Mouse (Mus musculus) macrophage (primary cell): Measurements from ENCODE around the gene Pdpn. TPM values are rescaled to one million over a fixed set of nuclear protein-coding genes. Genes with fewer than 3 reads are reported as not detected.
"Not testable (repeated sequence)": the region's sequence is repeated elsewhere in the genome, so short reads cannot be mapped to it uniquely, and the experiment has no call there.

ENCODE experiments used
- H3K27ac ChIP-seq: fragments of 350-480 bp; formaldehyde crosslinking; 2 replicates; pipeline ENCODE4 v1.9.0; 2021
- H3K36me3 ChIP-seq: fragments of 350-480 bp; formaldehyde crosslinking; 2 replicates; pipeline ENCODE4 v1.9.0; 2021; ENCODE audit errors: inconsistent target
- H3K4me3 ChIP-seq: fragments of 350-480 bp; formaldehyde crosslinking; 2 replicates; pipeline ENCODE4 v1.9.0; 2021; ENCODE audit errors: inconsistent target
- H3K79me2 ChIP-seq: fragments of 350-480 bp; formaldehyde crosslinking; 2 replicates; pipeline ENCODE4 v1.9.0; 2021; ENCODE audit errors: inconsistent target
- WGBS: methylation state at CpG from one replicate; pipeline ENCODE4 v1.1.7; 2026; ENCODE audit warnings: inconsistent platforms; ENCODE audit not compliant: missing documents; 5-methylcytosine and 5-hydroxymethylcytosine counted together
- polyA plus RNA-seq: library from polyadenylated mRNA; stranded (reverse); fragments of 250-400 nt; gene quantifications from 3 replicates; pipeline ENCODE4 v1.2.4, GENCODE M21; 2018; ENCODE audit warnings: inconsistent platforms
- total RNA-seq, 78 experiments: library from RNA; depleted of rRNA; stranded (reverse); fragments of 250-400 nt; gene quantifications; 1 replicate in 9 of 78; 2 replicates in 24 of 78; 3 replicates in 43 of 78; 4 replicates in 2 of 78; pipeline ENCODE4 v1.2.4; 2018; ENCODE audit warnings: inconsistent platforms in 56 of 78

Pdpn gene
- 10 to 100 TPM in 8 of 26 experiments, 1 to 10 TPM in 11, under 1 TPM in 5, not detected in 2; 0.32 to 49.3 (median 2.2) TPM for total RNA-seq (2018; cell fraction: chromatin; rRNA removed)
- total RNA-seq (2018; cell fraction: cytosol; rRNA removed): 10 to 100 TPM in 6 of 26 experiments, 1 to 10 TPM in 20; 3.5 to 42.5 (median 5.8) TPM
- 10 to 100 TPM in 7 of 26 experiments, 1 to 10 TPM in 18, under 1 TPM in 1; 0.80 to 34.5 (median 5.8) TPM for total RNA-seq (2018; cell fraction: nucleus; rRNA removed)
- polyA plus RNA-seq: 2.9 to 21.0 TPM (median 6.5 TPM) in 3 replicates

DNA sequence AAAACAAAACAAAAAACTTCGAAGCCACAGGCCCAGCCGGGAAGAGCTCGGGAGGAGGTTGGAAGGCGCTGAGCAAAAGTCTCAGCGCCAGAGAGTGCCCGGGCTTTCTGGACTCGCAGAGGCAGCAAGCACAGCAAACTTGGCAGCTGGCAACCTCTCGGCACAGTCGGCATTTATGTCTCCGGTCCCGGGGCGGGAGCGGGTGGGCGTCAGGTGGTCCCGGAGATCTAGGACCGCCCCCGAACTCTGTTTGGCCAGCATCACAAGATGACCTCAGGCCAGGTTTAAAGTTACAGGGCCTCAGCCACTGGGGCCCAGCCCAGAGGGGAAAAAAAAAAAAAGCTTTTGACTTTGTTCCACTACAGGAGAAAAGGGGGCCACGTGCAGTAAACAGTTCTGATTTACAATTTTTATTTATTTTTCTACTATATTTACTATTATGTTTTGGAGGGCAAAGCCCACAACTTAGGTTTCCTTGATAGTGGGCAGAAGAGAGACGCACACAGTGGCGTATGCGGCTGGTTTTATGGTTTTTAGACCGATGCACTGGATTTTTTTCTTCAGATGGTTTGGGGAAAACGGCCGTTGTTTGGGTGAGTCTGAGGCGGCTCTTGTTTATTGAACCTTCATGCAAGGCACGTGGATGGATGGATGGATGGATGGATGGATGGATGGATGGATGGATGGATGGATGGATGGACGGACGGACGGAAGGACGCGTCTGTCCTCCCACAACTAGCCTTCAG, at the start of gene Pdpn:
TSS of gene Pdpn (minus strand) at position 240 of the 746 bp plus-strand sequence.
- Histone ChIP-seq H3K4me3 (no peak within 1 kb of the TSS), H3K27ac (no peak within 1 kb of the TSS), H3K36me3 (no peaks in the 10 kb centered on the region), H3K79me2 (no peaks in the 10 kb centered on the region)
- WGBS: 30% methylated on average over 23 of the region's 31 CpGs

- Histone ChIP-seq H3K79me2 (no peaks in the 10 kb centered on the region), H3K4me3 (no peak overlapping the region), H3K27ac (no peak overlapping the region), H3K36me3 (no peaks in the 10 kb centered on the region)
- WGBS: 34% methylated on average over 5 of the region's 5 CpGs
Observed at GRCm38 (mm10) chr4:143348678-143349077, 49.3 kb upstream of the Pdpn start.

DNA sequence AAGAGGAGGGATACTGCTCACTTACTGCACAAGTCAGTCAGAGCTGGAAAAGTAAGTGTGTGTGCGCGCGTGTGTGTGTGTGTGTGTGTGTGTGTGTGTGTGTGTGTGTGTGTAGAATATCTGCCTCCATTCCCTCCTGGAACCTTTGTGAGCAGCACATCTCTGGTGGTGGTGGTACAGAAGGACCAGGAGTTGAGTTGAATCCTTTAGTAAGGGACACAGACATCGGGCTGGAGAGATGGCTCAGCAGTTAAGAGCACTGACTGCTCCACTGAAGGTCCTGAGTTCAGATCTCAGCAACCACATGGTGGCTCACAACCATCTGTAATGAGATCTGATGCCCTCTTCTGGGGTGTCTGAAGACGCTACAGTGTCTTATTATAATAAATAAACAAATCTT, 46.1 kb upstream of the Pdpn start:
- 91% methylated on average over 5 of the region's 5 CpGs for WGBS
- H3K27ac ChIP-seq, H3K4me3 ChIP-seq, H3K36me3 ChIP-seq, H3K79me2 ChIP-seq: not testable (repeated sequence)

DNA sequence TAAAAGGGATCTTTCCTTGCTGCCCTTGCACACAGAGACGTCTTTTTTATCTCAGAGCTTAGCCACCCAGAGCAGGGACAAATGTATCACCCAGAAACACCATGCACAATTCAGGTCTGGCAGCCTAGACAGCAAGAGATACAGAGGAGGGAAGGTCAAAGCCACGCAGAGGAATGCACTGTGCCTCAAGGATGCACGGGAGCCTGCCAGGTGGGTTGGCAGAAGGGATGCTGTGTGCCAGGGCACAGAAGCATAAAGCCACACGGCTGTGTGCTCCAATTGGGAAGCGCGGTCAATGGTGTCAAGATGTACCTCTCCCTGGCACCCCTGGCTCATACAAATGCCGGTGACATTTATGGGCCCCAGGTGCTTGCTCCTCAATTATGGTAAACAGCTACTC, 42.1 kb upstream of the Pdpn start:
- H3K36me3 ChIP-seq: no peaks in the 10 kb centered on the region
- H3K27ac ChIP-seq: no peak overlapping the region
- H3K79me2 ChIP-seq: no peaks in the 10 kb centered on the region
- WGBS: 88% methylated on average over 7 of the region's 7 CpGs
- no peak overlapping the region for H3K4me3 ChIP-seq

- WGBS: 88% methylated on average over 13 of the region's 13 CpGs
- Histone ChIP-seq H3K36me3 (no peaks in the 10 kb centered on the region), H3K27ac (no peak overlapping the region), H3K79me2 (no peaks in the 10 kb centered on the region), H3K4me3 (no peak overlapping the region)
Observed at GRCm38 (mm10) chr4:143339808-143340207, 40.4 kb upstream of the Pdpn start.

- H3K4me3 ChIP-seq: no peak overlapping the region
- H3K36me3 ChIP-seq: no peaks in the 10 kb centered on the region
- H3K27ac ChIP-seq: no peak overlapping the region
- H3K79me2 ChIP-seq: no peaks in the 10 kb centered on the region
- WGBS: 67% methylated on average over 2 of the region's 2 CpGs
Observed at GRCm38 (mm10) chr4:143336096-143336495, 36.7 kb upstream of the Pdpn start.

DNA sequence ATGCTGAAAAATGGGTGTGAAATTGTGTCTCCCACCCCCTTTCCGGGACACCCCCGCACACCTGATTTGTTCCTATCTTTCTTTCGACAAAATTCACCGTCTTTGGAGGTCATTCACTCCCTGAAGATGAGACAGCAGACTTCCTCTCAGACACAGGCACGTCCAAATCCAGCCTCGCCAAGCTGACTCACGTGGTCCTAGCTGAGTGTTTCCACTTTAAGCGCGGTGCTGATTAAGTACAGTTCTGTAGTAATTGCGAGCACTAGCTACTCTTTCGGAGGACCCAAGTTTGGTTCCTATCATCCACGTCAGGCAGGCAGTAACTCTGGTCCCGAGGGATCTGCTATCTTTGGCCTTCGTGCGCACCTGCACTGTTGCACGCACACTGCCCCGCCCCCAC, 35.6 kb upstream of the Pdpn start:
- Histone ChIP-seq H3K4me3 (no peak overlapping the region), H3K79me2 (no peaks in the 10 kb centered on the region), H3K27ac (no peak overlapping the region), H3K36me3 (no peaks in the 10 kb centered on the region)
- 89% methylated on average over 17 of the region's 17 CpGs for WGBS

DNA sequence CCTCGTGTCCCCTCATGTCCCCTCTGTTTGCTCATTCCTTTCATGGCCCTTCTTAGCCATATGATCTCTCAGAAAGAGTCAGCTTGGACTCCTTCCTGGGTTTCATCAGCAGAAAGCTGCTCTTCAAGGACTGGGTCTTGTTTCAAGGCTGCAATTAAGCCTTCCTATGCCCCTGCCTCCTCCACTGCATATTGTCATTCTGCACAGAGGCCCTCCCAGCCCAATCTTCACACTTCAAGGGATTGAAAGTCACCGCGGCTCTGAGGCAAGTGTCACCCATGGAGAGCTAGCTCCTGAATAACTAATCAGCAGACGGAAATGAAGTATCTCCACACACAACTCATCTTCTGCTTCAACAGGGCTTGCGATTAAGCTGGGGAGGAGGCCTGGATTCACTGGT, 34.8 kb upstream of the Pdpn start:
- no peaks in the 10 kb centered on the region for H3K79me2 ChIP-seq
- 72% methylated on average over 5 of the region's 5 CpGs for WGBS
- no peak overlapping the region for H3K4me3 ChIP-seq
- no peak overlapping the region for H3K27ac ChIP-seq
- H3K36me3 ChIP-seq: no peaks in the 10 kb centered on the region

GRCm38 (mm10) chr4:143331787-143332186, 32.4 kb upstream of the Pdpn start:
- no peaks in the 10 kb centered on the region for H3K36me3 ChIP-seq
- no peaks in the 10 kb centered on the region for H3K79me2 ChIP-seq
- H3K27ac ChIP-seq: no peak overlapping the region
- 18% methylated on average over 1 of the region's 1 CpGs for WGBS
- H3K4me3 ChIP-seq: no peak overlapping the region

- WGBS: 53% methylated on average over 9 of the region's 9 CpGs
- H3K4me3 ChIP-seq: no peak overlapping the region
- no peaks in the 10 kb centered on the region for H3K79me2 ChIP-seq
- H3K27ac ChIP-seq: no peak overlapping the region
- no peaks in the 10 kb centered on the region for H3K36me3 ChIP-seq
Observed at GRCm38 (mm10) chr4:143330566-143330965, 31.2 kb upstream of the Pdpn start.

- H3K4me3 ChIP-seq: no peak overlapping the region
- H3K27ac ChIP-seq: no peak overlapping the region
- H3K36me3 ChIP-seq: no peaks in the 10 kb centered on the region
- H3K79me2 ChIP-seq: no peaks in the 10 kb centered on the region
- 0% methylated on average over 10 of the region's 10 CpGs for WGBS
Observed at GRCm38 (mm10) chr4:143325625-143325941, 26.2 kb upstream of the Pdpn start.

DNA sequence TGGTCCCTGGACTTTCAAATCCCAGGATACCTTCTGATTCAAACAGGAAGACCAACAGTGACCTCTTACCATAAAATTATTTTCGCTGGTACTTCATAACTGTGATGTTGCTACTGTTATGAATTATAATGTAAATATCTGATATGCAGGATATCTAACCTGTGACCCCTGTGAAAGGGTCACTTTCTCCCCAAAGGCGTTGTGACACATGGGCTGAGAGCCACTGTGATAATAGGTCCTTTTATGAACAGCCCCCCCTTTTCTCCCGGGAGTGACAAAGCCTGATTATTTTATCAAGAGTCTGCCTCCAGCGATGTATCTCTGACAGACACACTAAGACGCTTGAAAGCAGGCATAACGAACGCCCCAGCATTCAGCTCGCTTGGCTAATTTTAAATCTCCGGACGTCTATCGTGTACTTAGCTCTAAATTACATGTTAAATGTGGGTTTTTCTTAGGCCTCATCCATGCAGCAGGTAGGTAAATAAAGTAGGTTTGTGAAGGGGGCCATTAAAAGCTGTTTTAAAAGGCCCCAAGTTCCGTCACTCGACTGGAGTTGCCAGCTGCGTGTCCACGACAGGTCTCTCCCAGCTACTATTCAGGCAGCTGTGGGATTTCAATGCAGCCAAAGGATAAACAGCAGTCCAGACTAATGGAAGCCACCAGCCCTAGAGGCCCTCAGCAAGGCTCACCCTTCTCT, 25.7 kb upstream of the Pdpn start:
- no peak overlapping the region for H3K4me3 ChIP-seq
- H3K27ac ChIP-seq: no peak overlapping the region
- H3K36me3 ChIP-seq: no peaks in the 10 kb centered on the region
- WGBS: 26% methylated on average over 14 of the region's 15 CpGs
- no peaks in the 10 kb centered on the region for H3K79me2 ChIP-seq

GRCm38 (mm10) chr4:143324176-143324924, 25.0 kb upstream of the Pdpn start:
- H3K36me3 ChIP-seq: no peaks in the 10 kb centered on the region
- H3K79me2 ChIP-seq: no peaks in the 10 kb centered on the region
- H3K4me3 ChIP-seq: no peak overlapping the region
- 25% methylated on average over 8 of the region's 11 CpGs for WGBS
- no peak overlapping the region for H3K27ac ChIP-seq

DNA sequence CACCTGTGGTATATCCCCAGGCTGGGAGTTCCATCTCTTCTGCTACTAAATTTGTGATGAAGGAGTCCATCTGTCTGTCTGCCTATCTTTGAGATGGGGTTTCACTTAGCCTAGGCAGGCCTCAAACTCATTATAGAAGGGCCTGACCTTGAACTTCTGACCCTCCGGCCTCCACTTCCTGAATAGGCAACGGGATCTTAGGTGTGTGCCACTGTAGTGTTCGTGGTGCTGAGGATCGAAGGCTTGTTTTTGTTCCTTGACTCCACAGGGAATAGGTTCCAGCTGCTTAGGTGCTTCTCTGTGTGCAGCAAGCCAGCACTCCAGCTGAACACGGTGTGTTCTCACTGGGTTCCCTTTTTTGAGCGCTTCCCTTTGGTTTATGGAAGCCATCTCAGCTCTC, 13.9 kb upstream of the Pdpn start:
- H3K27ac ChIP-seq: no peak overlapping the region
- no peaks in the 10 kb centered on the region for H3K79me2 ChIP-seq
- no peaks in the 10 kb centered on the region for H3K36me3 ChIP-seq
- 48% methylated on average over 5 of the region's 6 CpGs for WGBS
- H3K4me3 ChIP-seq: no peak overlapping the region

DNA sequence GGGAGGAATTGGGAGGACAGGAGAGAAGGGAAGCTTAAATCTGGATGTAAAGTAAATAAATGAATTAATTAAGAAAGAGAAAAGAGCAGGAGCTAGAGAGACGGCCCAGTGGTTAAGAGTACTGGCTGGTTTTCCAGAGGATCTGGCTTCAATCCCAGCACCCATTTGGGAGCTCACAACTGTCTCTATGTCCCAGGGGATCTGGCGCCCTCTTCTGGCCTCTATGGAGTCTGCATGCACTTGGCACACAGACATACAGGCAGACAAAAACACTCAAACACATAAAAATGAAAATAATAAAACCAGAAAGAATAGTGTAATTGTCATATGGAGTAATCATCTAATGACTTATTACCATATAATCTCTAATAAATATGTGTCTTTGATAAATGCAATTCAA, 12.0 kb upstream of the Pdpn start:
- Histone ChIP-seq H3K27ac (no peak overlapping the region), H3K79me2 (no peaks in the 10 kb centered on the region), H3K36me3 (no peaks in the 10 kb centered on the region), H3K4me3 (no peak overlapping the region)
- WGBS: 40% methylated on average over 2 of the region's 2 CpGs
